Mouse (Mus musculus): ENCODE measurements around the gene Spp2.

Gene Spp2

DNA sequence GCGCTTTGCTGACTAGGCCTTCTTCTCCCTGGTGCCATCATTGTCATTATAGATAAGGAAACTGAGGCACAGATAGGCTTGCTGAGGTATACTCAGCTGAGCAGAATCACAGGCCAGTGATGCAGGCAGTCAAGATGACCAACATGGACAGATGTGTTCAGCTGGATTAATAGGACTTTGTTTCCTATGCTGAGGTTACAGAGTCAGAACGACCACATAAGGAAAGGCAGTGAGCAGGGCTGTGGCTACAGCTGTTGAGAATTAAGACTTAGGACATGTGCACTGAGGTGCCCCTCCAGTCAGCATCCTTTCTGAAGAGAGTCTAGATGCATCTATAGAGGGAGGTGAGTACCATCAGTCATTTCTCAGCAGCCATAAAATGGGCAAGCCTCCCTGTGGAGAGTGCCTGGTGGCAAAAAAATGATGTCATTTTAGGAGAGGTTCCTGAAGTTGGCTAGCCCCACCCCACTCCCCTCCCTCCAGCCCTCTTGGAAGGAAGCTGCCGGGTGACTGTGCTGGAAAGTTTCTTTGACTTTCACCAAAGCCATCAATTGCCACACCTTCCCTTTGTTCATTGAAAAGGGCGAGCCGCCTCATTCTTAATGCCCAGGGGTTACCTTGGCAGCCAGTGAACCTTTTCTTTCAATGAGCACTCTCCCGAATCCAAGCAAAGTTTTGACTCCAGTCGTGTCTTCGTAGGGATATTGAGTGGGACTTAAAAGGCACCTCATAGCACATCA is 59.7 kb downstream of the Spp2 start:
- no peak for DNase-seq (ENCODE audit: low spot score)

DNA sequence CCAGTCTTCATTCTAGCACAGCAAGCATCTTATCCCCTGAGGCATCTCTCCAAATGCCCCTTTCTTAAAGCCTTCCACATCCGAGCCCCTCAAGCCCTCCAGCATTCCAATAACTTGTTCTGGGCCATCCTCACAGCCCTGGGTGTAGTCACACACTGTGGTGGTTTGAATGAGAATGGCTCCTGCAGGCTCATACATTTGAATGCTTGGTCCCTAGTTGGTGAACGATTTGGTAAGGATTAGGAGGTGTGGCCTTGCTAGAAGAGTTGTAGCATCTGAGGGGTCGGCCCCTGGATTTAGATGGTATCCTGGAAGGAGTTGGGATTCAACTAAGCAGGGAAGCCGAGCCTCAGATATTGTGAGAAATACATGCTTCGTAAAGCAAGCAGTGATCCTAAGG is 61.1 kb downstream of the Spp2 start:
- DNase-seq (ENCODE audit: low spot score): no peak

DNA sequence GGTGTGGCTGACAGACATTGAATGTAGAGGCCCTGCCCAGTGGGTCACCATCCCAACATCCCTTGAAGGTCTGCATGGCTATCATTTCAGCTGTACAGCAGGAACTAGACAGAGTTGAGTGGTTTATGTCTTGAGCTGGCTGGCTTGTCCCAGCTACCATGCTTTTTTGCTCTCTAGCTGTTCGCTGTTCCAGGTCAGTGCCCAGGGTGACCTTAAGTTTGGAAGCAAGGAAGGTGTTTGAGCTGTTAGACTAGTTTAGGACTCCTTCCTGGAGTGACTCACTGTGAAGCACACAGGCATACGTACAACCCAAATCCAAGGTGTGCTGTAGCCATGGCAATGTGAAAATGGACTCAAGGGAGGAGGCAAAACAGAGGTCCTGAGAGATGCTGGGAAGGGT is 61.6 kb downstream of the Spp2 start:
- no peak for DNase-seq (ENCODE audit: low spot score)

DNA sequence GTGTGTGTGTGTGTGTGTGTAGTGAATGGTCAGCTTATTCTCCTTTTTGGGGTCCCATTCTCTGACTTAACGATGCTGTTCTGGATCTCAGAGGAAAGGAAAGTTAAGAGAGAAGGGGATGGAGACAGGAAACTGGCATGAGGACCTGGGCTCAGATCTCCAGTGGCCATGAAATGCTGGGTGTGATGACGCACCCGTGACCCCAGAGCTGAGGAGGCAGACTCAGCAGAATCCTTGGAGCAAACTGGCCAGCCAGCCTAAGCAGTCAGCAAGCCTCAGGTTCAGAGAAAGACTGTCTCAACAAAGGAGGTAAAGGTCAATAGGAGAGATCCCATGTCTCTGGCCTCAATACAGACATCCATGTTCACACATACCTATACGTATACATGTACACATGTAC is 63.0 kb downstream of the Spp2 start:
- no peak for DNase-seq (ENCODE audit: low spot score)

DNA sequence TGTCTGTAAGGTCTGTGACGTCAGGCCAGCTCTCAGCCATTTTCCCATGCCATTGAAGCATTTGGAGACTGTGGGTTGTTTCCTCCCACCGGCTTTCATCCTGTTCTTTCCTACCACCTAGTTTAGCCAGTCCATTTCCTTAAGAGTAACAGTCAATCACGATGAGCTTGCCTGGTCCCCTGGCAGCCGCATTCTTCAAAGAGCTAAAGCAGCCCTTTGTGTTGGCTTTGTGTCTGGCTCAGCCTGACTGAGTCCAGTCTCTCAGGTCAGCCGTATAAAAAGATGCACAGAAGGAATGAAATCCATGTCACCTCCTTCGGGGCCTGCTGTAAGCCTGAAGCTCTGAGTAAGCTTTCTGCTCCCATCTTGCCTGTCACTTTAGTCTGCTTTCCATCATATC is 65.5 kb downstream of the Spp2 start:
- no peak for DNase-seq (ENCODE audit: low spot score)

DNA sequence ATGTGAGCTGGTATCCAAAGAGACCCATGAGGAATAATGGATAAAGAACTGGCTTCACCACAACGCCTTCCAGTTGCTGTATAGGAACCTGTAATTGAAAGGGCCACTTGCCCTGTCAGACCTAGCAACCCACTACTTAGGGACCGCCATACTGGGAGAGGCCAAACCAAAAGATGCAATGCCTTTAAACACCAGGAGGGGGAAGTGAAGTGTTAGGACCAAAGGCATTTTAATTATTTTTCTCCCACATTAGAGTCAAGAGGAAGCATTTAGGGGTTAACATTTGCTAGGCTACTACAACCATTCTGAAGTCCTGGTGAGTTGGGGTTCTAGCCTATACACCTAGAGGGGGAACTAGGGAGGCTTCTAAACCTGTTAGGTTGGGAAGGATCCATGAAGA is 67.1 kb downstream of the Spp2 start:
- DNase-seq (ENCODE audit: low spot score): no peak

DNA sequence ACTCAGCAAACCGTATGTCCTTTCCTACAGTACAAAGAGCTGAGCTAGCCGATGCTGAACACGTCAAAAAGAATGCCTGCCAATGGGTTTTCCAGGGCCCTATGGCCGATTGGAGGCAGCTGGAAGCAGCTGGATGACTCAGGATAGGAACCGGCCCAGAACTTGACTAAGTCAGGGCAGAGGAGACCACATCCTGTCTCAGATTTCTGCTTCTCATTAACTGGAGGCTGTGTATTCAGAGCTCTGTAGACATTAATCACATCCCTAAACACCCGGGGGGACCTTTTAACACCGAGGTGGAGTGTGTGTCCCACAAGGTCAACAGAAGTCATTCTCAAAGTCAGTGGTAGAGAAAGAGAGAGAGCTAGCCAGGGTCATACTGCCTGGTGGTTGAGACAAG is 67.8 kb downstream of the Spp2 start:
- no peak for DNase-seq (ENCODE audit: low spot score)

DNA sequence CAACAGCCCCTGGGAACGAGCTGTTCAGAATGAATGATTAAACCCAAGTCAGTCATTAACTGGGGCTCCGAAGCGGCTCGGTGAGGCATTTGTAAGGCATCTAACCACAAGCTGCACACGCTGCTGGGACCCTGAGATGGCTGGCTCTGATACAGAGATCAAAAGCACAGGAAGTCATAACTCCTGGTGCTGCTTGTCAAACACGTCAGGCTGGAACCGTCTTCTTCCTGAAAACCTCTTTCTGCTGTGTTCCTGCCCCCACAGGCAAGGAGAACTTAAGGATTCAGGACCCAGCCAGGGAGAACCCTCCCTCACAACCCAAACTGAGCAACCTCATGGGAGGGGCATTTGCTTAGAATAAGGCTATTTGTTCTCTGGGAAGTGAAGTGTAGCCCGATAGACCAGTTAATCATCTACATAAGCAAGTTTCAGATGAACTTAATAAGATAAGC is 68.8 kb downstream of the Spp2 start:
- DNase-seq (ENCODE audit: low spot score): no peak

Data from spleen, adult 12 weeks (tissue).